Mouse (Mus musculus): ENCODE measurements around the gene Hspb1. TPM values are rescaled to one million over a fixed set of nuclear protein-coding genes. Genes with fewer than 3 reads are reported as not detected.
A peak's percentile ranks its signal among the peaks of the same experiment; 100 is the strongest.

Hspb1 gene
- polyA plus RNA-seq, 1 experiment from 2014 or later, result 952 TPM

GRCm38 (mm10) chr5:135888405-135889215 lies 891 bp downstream of the Hspb1 start:
- Histone ChIP-seq H3K27ac (peak overlapping the region; percentile 91), H3K4me2 (peak overlapping the region; percentile 74), H3K9me3 (replicated peaks) (no peaks in the 10 kb centered on the region), H3K27me3 (no peaks in the 10 kb centered on the region), H3K4me3 (peak overlapping the region; percentile 68), H3K4me1 (replicated peaks) (peaks cover 16% of the 10 kb centered on the region), H3K36me3 (no peaks in the 10 kb centered on the region), H3K9ac (peak overlapping the region; percentile 81)
- 0 out of 2 replicates have a peak, but pooled peaks have one; percentile 28 for ATAC-seq (replicated peaks; ENCODE audit: insufficient number of reproducible peaks, insufficient read depth, low FRiP score, low read depth)
- WGBS, result 2% methylated on average over 30 of the region's 30 CpGs

DNA sequence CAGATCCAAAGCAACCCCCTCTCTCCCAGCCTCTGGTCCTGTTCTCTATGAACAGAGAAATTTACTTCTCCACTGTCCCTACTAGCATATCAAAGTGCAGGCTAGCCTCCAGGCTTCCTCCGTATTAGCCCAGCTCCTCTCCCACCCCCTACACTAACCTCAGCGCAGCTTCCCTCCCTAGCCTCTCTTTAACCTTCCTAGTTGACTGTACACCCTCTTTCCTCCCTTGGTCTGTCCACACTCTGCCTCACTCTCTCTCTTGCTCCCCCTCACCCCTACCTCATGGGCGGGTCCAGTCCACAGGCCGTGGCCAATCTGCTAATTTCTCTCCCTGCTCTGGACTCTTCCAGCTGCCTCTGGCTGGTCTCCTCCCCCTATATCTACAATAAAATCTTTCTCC lies 2.6 kb downstream of the Hspb1 start:
- ATAC-seq (replicated peaks; ENCODE audit: insufficient number of reproducible peaks, insufficient read depth, low FRiP score, low read depth), result no peak
- 45% methylated on average over 4 of the region's 4 CpGs for WGBS

DNA sequence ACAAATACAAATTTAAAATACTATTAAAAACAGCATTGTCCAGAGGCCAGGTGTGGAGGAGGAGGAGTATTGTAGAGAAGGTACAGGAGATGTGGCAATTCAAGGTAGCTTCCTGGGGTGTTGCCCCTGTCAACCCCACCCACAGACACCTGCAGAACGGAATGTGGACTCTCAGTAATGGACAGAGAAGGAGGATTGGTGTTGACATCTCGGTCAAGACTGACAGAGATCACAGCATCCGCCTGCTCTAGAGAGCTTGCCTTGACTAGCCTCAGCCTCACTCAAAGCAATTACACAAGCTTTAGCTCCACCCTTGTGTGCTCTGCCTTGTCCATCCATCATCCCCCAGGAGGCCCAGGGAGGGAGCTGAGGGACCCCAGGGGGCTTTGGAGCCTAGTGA lies 3.2 kb downstream of the Hspb1 start:
- Histone ChIP-seq H3K27me3 (no peaks in the 10 kb centered on the region), H3K4me3 (no peak overlapping the region), H3K4me1 (replicated peaks) (peaks cover 20% of the 10 kb centered on the region), H3K36me3 (no peaks in the 10 kb centered on the region), H3K9ac (no peak overlapping the region), H3K4me2 (no peak overlapping the region), H3K9me3 (replicated peaks) (no peaks in the 10 kb centered on the region), H3K27ac (no peak overlapping the region)
- WGBS, result 49% methylated on average over 3 of the region's 3 CpGs
- no peak for ATAC-seq (replicated peaks; ENCODE audit: insufficient number of reproducible peaks, insufficient read depth, low FRiP score, low read depth)

More for the DNA sequence above, 2.6 kb downstream of the Hspb1 start:
- no peak overlapping the region for H3K27ac ChIP-seq
- no peak overlapping the region for H3K4me3 ChIP-seq
- peaks cover 20% of the 10 kb centered on the region for H3K4me1 ChIP-seq (replicated peaks)
- H3K27me3 ChIP-seq, result no peaks in the 10 kb centered on the region
- H3K9ac ChIP-seq, result no peak overlapping the region
- H3K9me3 ChIP-seq (replicated peaks), result no peaks in the 10 kb centered on the region
- H3K36me3 ChIP-seq, result no peaks in the 10 kb centered on the region
- H3K4me2 ChIP-seq, result no peak overlapping the region

GRCm38 (mm10) chr5:135892589-135893351 lies 5.1 kb downstream of the Hspb1 start:
- Histone ChIP-seq H3K36me3 (no peaks in the 10 kb centered on the region), H3K9ac (no peak overlapping the region), H3K9me3 (replicated peaks) (no peaks in the 10 kb centered on the region), H3K27ac (no peak overlapping the region), H3K4me2 (no peak overlapping the region), H3K4me3 (no peak overlapping the region), H3K27me3 (no peaks in the 10 kb centered on the region), H3K4me1 (replicated peaks) (peaks cover 15% of the 10 kb centered on the region)
- no peak for ATAC-seq (replicated peaks; ENCODE audit: insufficient number of reproducible peaks, insufficient read depth, low FRiP score, low read depth)
- 41% methylated on average over 9 of the region's 9 CpGs for WGBS

DNA sequence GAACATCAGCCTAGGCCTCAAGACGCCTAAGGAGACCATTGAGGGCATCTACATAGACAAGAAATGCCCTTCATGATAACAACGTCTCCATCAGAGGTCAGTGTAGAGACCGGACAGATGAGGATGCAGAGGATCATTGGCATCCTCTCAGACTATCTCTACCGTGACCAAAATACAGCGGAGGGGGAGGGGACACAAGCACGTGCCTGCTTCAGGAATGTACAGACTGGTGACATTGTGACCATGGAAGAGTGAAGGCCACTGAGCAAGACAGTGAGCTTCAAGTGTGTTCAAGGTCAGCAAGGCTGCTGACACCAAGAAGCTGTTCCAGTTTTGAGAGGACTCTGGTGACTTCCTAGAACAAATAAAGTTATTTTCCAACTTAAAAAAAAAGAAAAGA lies 7.2 kb downstream of the Hspb1 start:
- Histone ChIP-seq H3K4me1 (replicated peaks) (peaks cover 7% of the 10 kb centered on the region; the same call in 1 of the 2 replicates), H3K27ac (0 out of 2 replicates have a peak overlapping the region, but pooled peaks have one; percentile 1), H3K36me3 (no peaks in the 10 kb centered on the region), H3K27me3 (no peaks in the 10 kb centered on the region), H3K4me3 (no peak overlapping the region), H3K4me2 (no peak overlapping the region), H3K9ac (no peak overlapping the region), H3K9me3 (replicated peaks) (no peaks in the 10 kb centered on the region)
- 54% methylated on average over 6 of the region's 6 CpGs for WGBS
- no peak for ATAC-seq (replicated peaks; ENCODE audit: insufficient number of reproducible peaks, insufficient read depth, low FRiP score, low read depth)

DNA sequence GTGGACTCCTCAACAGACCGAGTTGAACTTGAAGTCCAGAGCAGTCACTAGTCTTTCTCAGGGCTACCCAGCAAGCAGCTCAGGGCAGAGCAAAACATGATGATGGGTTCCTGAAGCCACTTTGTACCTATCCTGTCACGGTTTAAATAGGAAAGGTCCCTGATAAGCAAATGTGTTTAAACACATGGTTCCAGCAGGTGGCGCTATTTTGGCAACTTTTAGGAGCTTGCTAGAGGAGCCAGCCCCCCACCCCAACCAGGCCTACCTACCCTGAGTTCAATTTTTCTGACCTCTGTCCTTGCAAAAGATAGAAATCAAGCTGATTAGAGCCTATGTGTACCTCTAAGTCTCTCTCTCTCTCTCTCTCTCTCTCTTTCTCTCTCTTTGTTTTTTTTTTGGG lies 10.3 kb downstream of the Hspb1 start:
- no peak overlapping the region for H3K4me2 ChIP-seq
- no peak for ATAC-seq (replicated peaks; ENCODE audit: insufficient number of reproducible peaks, insufficient read depth, low FRiP score, low read depth)
- no peaks in the 10 kb centered on the region for H3K36me3 ChIP-seq
- no peaks in the 10 kb centered on the region for H3K9me3 ChIP-seq (replicated peaks)
- no peak overlapping the region for H3K27ac ChIP-seq
- H3K4me3 ChIP-seq, result no peak overlapping the region
- no peak overlapping the region for H3K9ac ChIP-seq
- peaks cover 5% of the 10 kb centered on the region for H3K4me1 ChIP-seq (replicated peaks)
- no peaks in the 10 kb centered on the region for H3K27me3 ChIP-seq
- 15% methylated on average over 3 of the region's 3 CpGs for WGBS

DNA sequence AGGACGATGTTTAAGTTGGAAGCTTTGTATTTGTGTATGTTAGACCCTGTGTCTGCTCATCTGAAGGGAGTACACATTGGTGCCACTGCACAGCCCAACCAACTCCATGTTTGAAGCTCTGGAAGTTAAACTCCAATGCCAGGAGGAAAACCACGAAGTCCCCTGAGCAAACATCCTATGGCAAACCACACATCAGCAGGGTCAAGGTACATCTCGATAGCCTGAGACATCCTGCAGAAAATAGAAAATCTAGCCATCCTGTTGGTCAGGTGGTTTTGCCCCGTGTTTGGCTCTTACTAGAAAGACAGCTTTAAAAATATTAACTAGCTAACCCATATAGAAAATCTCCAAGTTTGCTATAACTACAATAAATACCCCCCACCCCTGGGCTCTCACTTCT lies 11.3 kb downstream of the Hspb1 start:
- Histone ChIP-seq H3K27ac (no peak overlapping the region), H3K4me2 (no peak overlapping the region), H3K27me3 (no peaks in the 10 kb centered on the region), H3K9ac (no peak overlapping the region), H3K4me3 (no peak overlapping the region), H3K36me3 (no peaks in the 10 kb centered on the region), H3K4me1 (replicated peaks) (peaks cover 12% of the 10 kb centered on the region), H3K9me3 (replicated peaks) (no peaks in the 10 kb centered on the region)
- no peak for ATAC-seq (replicated peaks; ENCODE audit: insufficient number of reproducible peaks, insufficient read depth, low FRiP score, low read depth)
- 72% methylated on average over 4 of the region's 4 CpGs for WGBS

DNA sequence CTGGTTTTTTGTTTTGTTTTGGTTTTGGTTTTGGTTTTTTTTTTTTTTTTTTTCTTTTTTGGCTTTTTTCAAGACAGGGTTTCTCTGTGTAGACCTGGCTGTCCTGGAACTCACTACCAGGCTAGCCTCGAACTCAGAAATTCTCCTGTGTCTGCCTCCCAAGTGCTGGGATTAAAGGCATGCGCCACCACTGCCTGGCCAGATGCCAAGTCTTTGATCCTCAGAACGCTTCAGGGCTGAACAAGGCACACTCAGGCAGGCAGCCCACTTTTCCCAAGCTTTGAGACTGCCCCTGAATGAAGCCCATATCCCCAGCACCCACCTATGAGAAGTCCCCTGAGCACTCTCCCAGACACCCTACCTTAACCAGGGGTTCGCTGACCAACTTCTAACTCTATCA lies 12.1 kb downstream of the Hspb1 start:
- H3K27me3 ChIP-seq, result no peaks in the 10 kb centered on the region
- no peaks in the 10 kb centered on the region for H3K36me3 ChIP-seq
- H3K27ac ChIP-seq, result no peak overlapping the region
- no peak overlapping the region for H3K4me3 ChIP-seq
- WGBS, result 42% methylated on average over 4 of the region's 4 CpGs
- no peak overlapping the region for H3K4me2 ChIP-seq
- no peaks in the 10 kb centered on the region for H3K9me3 ChIP-seq (replicated peaks)
- no peak for ATAC-seq (replicated peaks; ENCODE audit: insufficient number of reproducible peaks, insufficient read depth, low FRiP score, low read depth)
- peaks cover 17% of the 10 kb centered on the region for H3K4me1 ChIP-seq (replicated peaks)
- no peak overlapping the region for H3K9ac ChIP-seq

- no peak for ATAC-seq (replicated peaks; ENCODE audit: insufficient number of reproducible peaks, insufficient read depth, low FRiP score, low read depth)
Measured at GRCm38 (mm10) chr5:135900701-135901100, 13.0 kb downstream of the Hspb1 start.

DNA sequence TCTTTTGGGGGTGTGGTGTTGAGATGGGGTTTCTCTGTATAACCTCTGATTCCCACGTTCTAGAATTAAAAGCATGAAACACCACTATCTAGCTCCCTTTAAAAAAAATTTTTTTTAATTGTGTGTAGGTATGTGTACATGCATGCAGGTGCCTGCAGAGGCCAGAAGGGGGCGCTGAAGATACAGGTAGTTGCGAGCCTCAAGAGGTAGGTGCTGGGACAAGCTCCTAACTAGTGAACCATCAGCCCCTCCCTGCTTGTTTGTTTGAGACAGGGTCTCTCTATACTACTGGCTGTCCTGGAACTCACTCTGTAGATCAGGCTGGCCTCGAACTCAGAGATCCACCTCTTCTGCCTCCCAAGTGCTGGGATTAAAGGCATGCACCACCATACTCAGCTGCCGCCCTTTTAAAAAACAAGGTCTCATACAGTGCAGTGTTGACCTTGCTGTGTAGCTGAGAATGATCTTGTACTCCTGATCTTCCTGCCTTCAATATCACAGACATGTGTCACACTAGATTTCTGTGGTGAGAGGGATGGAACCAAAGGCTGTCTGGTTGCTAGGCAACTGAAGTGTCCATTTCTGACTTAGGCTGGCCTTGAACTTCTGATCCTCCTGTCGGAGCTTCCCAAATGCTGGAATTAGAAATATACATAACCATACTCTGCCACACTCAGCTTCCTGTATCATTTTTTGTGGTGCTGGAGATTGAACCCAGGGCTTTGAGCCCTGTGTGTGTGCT lies 13.8 kb downstream of the Hspb1 start:
- H3K9me3 ChIP-seq (replicated peaks), result no peaks in the 10 kb centered on the region
- no peaks in the 10 kb centered on the region for H3K27me3 ChIP-seq
- peaks cover under 1% of the 10 kb centered on the region; the same call in 1 of the 2 replicates for H3K36me3 ChIP-seq
- WGBS, result 58% methylated on average over 6 of the region's 6 CpGs
- H3K4me1 ChIP-seq (replicated peaks), result peaks cover 27% of the 10 kb centered on the region
- no peak overlapping the region for H3K27ac ChIP-seq
- H3K4me3 ChIP-seq, result no peak overlapping the region
- H3K4me2 ChIP-seq, result no peak overlapping the region
- H3K9ac ChIP-seq, result no peak overlapping the region
- ATAC-seq (replicated peaks; ENCODE audit: insufficient number of reproducible peaks, insufficient read depth, low FRiP score, low read depth), result no peak

More at GRCm38 (mm10) chr5:135900701-135901100, 13.0 kb downstream of the Hspb1 start:
- Histone ChIP-seq H3K9me3 (replicated peaks) (no peaks in the 10 kb centered on the region), H3K36me3 (no peaks in the 10 kb centered on the region), H3K27ac (no peak overlapping the region), H3K4me3 (no peak overlapping the region), H3K4me2 (no peak overlapping the region), H3K9ac (no peak overlapping the region), H3K4me1 (replicated peaks) (peaks cover 20% of the 10 kb centered on the region), H3K27me3 (no peaks in the 10 kb centered on the region)
- WGBS, result 77% methylated on average over 3 of the region's 3 CpGs

GRCm38 (mm10) chr5:135903058-135903457 lies 15.3 kb downstream of the Hspb1 start:
- ATAC-seq (replicated peaks; ENCODE audit: insufficient number of reproducible peaks, insufficient read depth, low FRiP score, low read depth), result no peak
- 26% methylated on average over 7 of the region's 7 CpGs for WGBS
- Histone ChIP-seq H3K27ac (peak overlapping the region; percentile 81), H3K4me3 (peak overlapping the region; percentile 47), H3K4me2 (peak overlapping the region; percentile 82), H3K9me3 (replicated peaks) (no peaks in the 10 kb centered on the region), H3K27me3 (no peaks in the 10 kb centered on the region), H3K4me1 (replicated peaks) (peaks cover 40% of the 10 kb centered on the region), H3K36me3 (peaks cover 11% of the 10 kb centered on the region; the same call in 1 of the 2 replicates), H3K9ac (peak overlapping the region; percentile 43; the same call in 1 of the 2 replicates)
